Mouse (Mus musculus): ENCODE data around the gene Apeh. TPM values are rescaled to one million over a fixed set of nuclear protein-coding genes. Genes with fewer than 3 reads are reported as not detected.

Gene Apeh
- polyA plus RNA-seq, 1 experiment from 2014 or later: 46.4 TPM

DNA sequence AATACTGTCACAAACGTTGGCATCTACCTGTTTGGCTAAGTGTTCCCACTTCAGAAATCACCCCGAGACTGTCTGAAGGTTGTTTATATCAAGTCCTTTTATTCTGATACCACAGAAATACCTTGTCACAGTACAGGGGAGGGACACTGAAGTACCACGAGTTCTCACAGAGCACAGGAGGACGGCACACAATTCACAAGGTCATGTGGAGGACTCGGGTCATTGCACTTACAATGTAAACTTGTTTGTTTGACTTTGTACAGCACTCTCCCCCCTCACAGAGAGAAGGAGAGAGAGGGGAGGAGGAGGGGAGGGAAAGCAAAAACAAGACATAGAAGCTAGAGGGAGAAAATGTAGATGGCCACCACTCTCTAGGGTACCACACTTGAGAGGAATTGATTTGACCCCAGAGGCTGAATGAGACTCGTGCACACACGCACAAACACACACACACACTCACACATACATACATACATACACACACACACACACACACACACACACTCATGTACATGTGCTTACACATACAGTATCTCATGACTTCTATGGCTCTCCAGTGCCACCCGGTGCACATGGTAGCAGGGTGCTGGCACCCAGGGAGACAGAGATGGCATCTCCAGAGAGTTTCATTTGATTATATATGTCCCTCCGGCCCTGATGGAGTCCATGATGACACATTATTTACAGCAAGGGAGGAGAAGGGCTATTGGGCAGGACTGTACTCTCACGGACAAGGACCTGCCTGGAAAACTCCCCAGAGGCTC lies 1.7 kb upstream of the Apeh start:
- Histone ChIP-seq H3K4me1 (replicated peaks) (peaks cover 35% of the 10 kb centered on the region), H3K9me3 (replicated peaks) (no peaks in the 10 kb centered on the region), H3K4me2 (0 out of 2 replicates have a peak overlapping the region, but pooled peaks have one; percentile 98), H3K9ac (peak overlapping the region; percentile 5; the same call in 1 of the 2 replicates), H3K27me3 (no peaks in the 10 kb centered on the region), H3K27ac (peak overlapping the region; percentile 35; the same call in 1 of the 2 replicates), H3K4me3 (no peak overlapping the region), H3K36me3 (peaks cover 17% of the 10 kb centered on the region)
- no peak for ATAC-seq (replicated peaks; ENCODE audit: insufficient number of reproducible peaks, insufficient read depth, low FRiP score, low read depth)
- 59% methylated on average over 10 of the region's 10 CpGs for WGBS

DNA sequence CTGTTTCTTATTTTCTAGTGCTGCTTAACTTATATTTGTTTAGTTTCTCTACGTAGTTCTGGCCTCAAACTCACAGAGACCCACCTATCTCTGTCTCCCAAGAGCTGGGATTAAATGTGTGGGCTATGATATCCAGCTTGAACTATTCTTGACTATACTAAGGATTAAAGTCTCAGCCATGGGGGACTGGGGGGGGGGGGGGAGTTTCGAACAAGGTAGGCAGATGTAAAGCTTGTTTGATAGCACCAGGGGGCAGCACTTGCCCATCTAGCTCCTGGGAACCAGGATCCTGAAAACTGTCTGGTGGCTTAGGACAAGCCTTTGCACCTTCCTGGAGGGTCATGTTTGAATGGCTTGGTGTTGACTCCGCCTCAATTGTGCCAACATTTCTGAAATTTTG lies 1.1 kb upstream of the Apeh start:
- Histone ChIP-seq H3K4me1 (replicated peaks) (peaks cover 35% of the 10 kb centered on the region), H3K27ac (peak overlapping the region; percentile 84), H3K9ac (peak overlapping the region; percentile 86; the same call in 1 of the 2 replicates), H3K4me3 (peak overlapping the region; percentile 87), H3K36me3 (peaks cover 23% of the 10 kb centered on the region), H3K9me3 (replicated peaks) (no peaks in the 10 kb centered on the region), H3K4me2 (peak overlapping the region; percentile 98), H3K27me3 (no peaks in the 10 kb centered on the region)
- 13% methylated on average over 3 of the region's 3 CpGs for WGBS
- no peak for ATAC-seq (replicated peaks; ENCODE audit: insufficient number of reproducible peaks, insufficient read depth, low FRiP score, low read depth)

DNA sequence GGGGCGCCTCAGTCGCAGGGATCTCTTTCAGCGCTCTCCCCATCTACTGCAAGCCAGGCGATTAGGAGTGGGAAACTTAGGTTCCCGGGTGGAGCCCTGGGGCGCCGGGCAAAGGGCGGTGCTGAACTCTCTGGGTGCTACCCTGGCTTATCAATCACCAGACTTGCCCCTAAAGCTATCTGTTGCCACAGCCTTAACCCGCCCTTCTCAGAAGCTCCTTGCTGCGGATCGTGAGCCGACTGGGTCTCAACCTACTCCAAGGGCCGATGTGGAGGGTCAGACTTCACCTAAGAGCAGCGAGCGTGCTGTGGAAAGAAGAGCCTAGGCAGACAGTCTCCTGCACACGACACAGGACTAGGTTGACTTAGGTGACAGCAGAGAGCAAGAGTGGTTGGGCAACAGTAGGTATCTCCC lies 599 bp upstream of the Apeh start:
- under 1% methylated on average over 16 of the region's 16 CpGs for WGBS
- H3K9me3 ChIP-seq (replicated peaks): no peaks in the 10 kb centered on the region
- H3K4me2 ChIP-seq: peak overlapping the region; percentile 98
- H3K36me3 ChIP-seq: peaks cover 26% of the 10 kb centered on the region
- 0 out of 2 replicates have a peak, but pooled peaks have one; percentile 10 for ATAC-seq (replicated peaks; ENCODE audit: insufficient number of reproducible peaks, insufficient read depth, low FRiP score, low read depth)
- peaks cover 35% of the 10 kb centered on the region for H3K4me1 ChIP-seq (replicated peaks)
- H3K4me3 ChIP-seq: peak overlapping the region; percentile 87
- H3K27ac ChIP-seq: peak overlapping the region; percentile 84
- peak overlapping the region; percentile 86 for H3K9ac ChIP-seq
- H3K27me3 ChIP-seq: no peaks in the 10 kb centered on the region

DNA sequence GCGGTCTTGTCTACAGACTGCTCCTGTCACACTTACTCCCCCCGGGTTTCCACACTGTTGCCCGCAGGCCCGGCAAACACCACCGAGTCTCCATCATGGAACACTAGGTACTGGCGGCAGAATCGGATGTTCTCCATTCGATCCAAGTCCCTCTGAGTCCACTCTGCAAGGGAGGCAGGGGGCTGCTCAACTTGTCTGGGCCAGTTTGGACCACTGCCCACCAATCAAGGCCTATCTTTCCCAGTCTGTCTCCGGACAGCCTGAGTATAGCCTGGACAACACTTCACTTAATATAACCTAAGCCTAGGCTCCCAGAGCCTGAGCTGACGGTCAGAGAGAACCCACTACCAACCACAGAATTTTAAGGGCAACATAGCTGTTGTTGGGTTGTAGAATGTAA lies 820 bp downstream of the Apeh start:
- H3K4me2 ChIP-seq: peak overlapping the region; percentile 98
- H3K27ac ChIP-seq: peak overlapping the region; percentile 84
- ATAC-seq (replicated peaks; ENCODE audit: insufficient number of reproducible peaks, insufficient read depth, low FRiP score, low read depth): no peak
- H3K9ac ChIP-seq: peak overlapping the region; percentile 86
- WGBS: 61% methylated on average over 10 of the region's 10 CpGs
- peak overlapping the region; percentile 87 for H3K4me3 ChIP-seq
- peaks cover 39% of the 10 kb centered on the region for H3K36me3 ChIP-seq
- no peaks in the 10 kb centered on the region for H3K9me3 ChIP-seq (replicated peaks)
- H3K27me3 ChIP-seq: no peaks in the 10 kb centered on the region
- peaks cover 35% of the 10 kb centered on the region for H3K4me1 ChIP-seq (replicated peaks)

DNA sequence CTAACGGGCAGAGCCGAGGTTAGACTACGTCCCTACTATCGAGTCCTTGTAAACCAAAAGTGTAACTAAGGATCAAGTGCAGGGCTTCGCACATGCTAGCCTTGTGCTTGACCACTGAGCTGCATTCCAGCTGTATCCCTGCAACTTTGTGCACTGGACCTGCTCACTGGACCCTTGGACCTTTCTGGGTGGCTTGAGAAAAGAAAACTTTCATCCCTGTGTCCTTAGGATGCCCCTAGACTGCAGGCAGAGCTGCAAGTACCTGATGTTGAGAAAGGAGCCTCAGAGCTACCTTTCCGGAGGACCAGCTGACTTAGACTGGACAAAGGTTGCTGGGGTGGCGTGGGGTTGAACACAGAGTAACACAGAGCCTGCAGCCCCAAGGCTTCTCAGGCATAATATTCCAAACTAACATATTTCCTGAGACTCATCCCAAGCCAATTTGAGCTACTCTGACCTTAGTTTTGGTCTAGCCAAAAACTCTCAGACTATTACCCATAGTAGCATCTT lies 3.7 kb downstream of the Apeh start:
- H3K27ac ChIP-seq: no peak overlapping the region
- H3K4me2 ChIP-seq: no peak overlapping the region
- ATAC-seq (replicated peaks; ENCODE audit: insufficient number of reproducible peaks, insufficient read depth, low FRiP score, low read depth): no peak
- no peaks in the 10 kb centered on the region for H3K9me3 ChIP-seq (replicated peaks)
- 92% methylated on average over 7 of the region's 7 CpGs for WGBS
- H3K36me3 ChIP-seq: peaks cover 68% of the 10 kb centered on the region
- H3K9ac ChIP-seq: no peak overlapping the region
- peaks cover 20% of the 10 kb centered on the region for H3K4me1 ChIP-seq (replicated peaks)
- H3K27me3 ChIP-seq: no peaks in the 10 kb centered on the region
- H3K4me3 ChIP-seq: no peak overlapping the region

DNA sequence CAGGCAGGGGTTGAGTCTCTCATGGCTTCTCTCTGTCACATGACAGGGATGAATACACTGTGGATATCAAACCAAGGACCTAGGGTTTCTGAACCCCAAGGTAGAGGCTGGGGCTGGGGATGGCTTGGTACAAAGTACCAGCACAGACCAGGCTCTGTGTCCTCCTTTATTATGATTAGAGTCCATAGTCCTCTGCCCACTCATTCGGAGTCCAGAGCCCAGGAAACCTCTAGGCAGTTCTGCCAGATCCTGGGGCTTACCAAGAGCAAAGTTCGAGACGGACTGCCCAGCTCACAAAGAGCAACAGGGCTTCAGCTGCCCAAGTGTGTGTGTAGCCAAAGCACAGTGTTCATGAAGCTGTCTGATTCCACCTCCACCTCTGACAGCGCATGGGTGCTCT lies 9.1 kb downstream of the Apeh start:
- Histone ChIP-seq H3K27ac (no peak overlapping the region), H3K4me2 (no peak overlapping the region), H3K9ac (no peak overlapping the region), H3K4me3 (no peak overlapping the region), H3K9me3 (replicated peaks) (no peaks in the 10 kb centered on the region), H3K36me3 (peaks cover 53% of the 10 kb centered on the region), H3K4me1 (replicated peaks) (peaks cover 13% of the 10 kb centered on the region), H3K27me3 (peaks cover 25% of the 10 kb centered on the region)
- ATAC-seq (replicated peaks; ENCODE audit: insufficient number of reproducible peaks, insufficient read depth, low FRiP score, low read depth): no peak
- 87% methylated on average over 4 of the region's 4 CpGs for WGBS

DNA sequence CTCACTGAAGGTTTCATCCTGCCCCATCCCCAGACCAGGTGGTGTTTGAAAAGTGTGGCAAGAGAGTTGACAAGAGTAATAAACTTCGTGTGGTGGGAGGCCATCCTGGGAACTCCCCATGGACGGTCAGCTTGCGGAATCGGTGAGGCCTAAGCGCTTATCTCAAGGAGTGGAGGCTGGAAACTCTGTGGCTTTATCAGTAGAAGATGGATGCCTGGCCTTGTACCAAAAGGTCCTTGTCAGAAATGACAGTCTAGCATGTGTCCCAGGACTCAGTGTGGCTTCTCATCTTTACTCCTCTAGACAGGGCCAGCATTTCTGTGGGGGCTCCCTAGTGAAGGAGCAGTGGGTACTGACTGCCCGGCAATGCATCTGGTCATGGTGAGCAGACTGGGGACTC lies 10.8 kb downstream of the Apeh start:
- no peak overlapping the region for H3K4me3 ChIP-seq
- H3K4me2 ChIP-seq: no peak overlapping the region
- 47% methylated on average over 6 of the region's 6 CpGs for WGBS
- H3K27me3 ChIP-seq: peaks cover 25% of the 10 kb centered on the region
- no peak overlapping the region for H3K9ac ChIP-seq
- H3K4me1 ChIP-seq (replicated peaks): peaks cover 20% of the 10 kb centered on the region
- no peak for ATAC-seq (replicated peaks; ENCODE audit: insufficient number of reproducible peaks, insufficient read depth, low FRiP score, low read depth)
- H3K9me3 ChIP-seq (replicated peaks): no peaks in the 10 kb centered on the region
- H3K27ac ChIP-seq: no peak overlapping the region
- H3K36me3 ChIP-seq: peaks cover 39% of the 10 kb centered on the region

DNA sequence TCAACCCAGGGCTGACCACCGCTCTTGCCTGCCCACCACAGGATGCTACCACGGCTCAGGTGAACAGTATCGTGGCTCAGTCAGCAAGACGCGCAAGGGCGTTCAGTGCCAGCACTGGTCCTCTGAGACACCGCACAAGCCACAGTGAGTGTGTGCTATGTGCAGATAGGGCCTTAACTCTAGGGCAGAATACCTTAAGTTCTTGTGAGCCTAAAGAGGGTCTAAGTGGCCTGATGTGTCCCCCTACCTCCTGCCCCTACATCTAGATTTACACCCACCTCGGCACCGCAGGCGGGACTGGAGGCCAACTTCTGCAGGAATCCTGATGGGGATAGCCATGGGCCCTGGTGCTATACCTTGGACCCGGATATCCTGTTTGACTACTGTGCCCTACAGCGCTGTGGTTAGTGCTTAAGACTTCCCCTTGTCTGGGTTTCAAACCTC lies 11.4 kb downstream of the Apeh start, which contains the start of gene Rnf123:
Gene Rnf123 (minus strand): TSS at position 359 of the 444 bp plus-strand sequence.
- peaks cover 25% of the 10 kb centered on the region for H3K27me3 ChIP-seq
- peaks cover 26% of the 10 kb centered on the region for H3K4me1 ChIP-seq (replicated peaks)
- no peak within 1 kb of the TSS for H3K27ac ChIP-seq
- no peak for ATAC-seq (replicated peaks; ENCODE audit: insufficient number of reproducible peaks, insufficient read depth, low FRiP score, low read depth)
- H3K9me3 ChIP-seq (replicated peaks): no peaks in the 10 kb centered on the region
- H3K9ac ChIP-seq: no peak within 1 kb of the TSS
- H3K4me2 ChIP-seq: peak within 1 kb of the TSS; percentile 40
- H3K4me3 ChIP-seq: peak within 1 kb of the TSS; percentile 14
- peaks cover 34% of the 10 kb centered on the region for H3K36me3 ChIP-seq
- WGBS: 32% methylated on average over 12 of the region's 12 CpGs

DNA sequence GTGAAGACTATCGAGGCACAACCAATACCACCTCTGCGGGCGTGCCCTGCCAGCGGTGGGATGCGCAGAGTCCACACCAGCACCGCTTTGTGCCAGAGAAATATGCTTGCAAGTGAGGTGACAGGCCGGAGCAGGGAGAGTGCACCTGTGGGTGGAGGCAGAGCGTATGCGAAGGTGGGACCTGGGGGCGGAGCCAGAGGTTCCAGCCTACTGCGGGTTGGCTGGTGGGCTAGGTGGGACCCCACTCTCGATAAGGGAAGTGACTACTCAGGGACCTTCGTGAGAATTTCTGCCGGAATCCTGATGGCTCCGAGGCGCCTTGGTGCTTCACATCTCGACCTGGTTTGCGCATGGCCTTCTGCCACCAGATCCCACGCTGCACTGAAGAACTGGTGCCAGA lies 11.9 kb downstream of the Apeh start:
- peak overlapping the region; percentile 14 for H3K4me3 ChIP-seq
- peaks cover 30% of the 10 kb centered on the region for H3K4me1 ChIP-seq (replicated peaks)
- no peak overlapping the region for H3K27ac ChIP-seq
- no peaks in the 10 kb centered on the region for H3K9me3 ChIP-seq (replicated peaks)
- no peak for ATAC-seq (replicated peaks; ENCODE audit: insufficient number of reproducible peaks, insufficient read depth, low FRiP score, low read depth)
- H3K4me2 ChIP-seq: peak overlapping the region; percentile 40
- H3K9ac ChIP-seq: no peak overlapping the region
- peaks cover 29% of the 10 kb centered on the region for H3K36me3 ChIP-seq
- H3K27me3 ChIP-seq: peaks cover 25% of the 10 kb centered on the region
- 5% methylated on average over 19 of the region's 19 CpGs for WGBS

DNA sequence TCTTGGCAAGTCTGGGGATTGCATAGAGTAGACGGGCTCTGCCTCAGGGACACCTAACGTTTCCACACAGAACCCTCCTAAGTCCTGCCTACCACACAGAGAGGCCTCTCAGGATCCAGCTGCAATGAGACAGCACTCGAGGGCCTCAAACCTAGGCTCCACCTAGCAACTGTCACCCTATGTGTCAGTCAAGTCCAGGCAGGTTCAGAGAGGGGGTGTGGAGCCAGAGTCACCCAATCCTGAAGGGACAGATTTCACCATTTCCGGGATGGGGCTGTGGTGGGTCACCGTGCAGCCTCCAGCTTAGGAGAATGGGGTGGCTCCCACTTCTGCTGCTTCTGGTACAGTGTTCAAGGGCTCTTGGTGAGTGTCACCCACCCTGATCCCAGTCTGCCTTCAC lies 14.2 kb downstream of the Apeh start, which contains the start of gene Mst1:
Gene Mst1 (plus strand): TSS at position 269 of the 400 bp plus-strand sequence.
- Histone ChIP-seq H3K9me3 (replicated peaks) (no peaks in the 10 kb centered on the region), H3K27me3 (peaks cover 25% of the 10 kb centered on the region), H3K4me3 (peak within 1 kb of the TSS; percentile 98), H3K27ac (peak within 1 kb of the TSS; percentile 75; the same call in 1 of the 2 replicates), H3K4me2 (peak within 1 kb of the TSS; percentile 93), H3K9ac (peak within 1 kb of the TSS; percentile 99), H3K4me1 (replicated peaks) (peaks cover 30% of the 10 kb centered on the region), H3K36me3 (peaks cover 9% of the 10 kb centered on the region)
- no peak for ATAC-seq (replicated peaks; ENCODE audit: insufficient number of reproducible peaks, insufficient read depth, low FRiP score, low read depth)
- 76% methylated on average over 5 of the region's 5 CpGs for WGBS

DNA sequence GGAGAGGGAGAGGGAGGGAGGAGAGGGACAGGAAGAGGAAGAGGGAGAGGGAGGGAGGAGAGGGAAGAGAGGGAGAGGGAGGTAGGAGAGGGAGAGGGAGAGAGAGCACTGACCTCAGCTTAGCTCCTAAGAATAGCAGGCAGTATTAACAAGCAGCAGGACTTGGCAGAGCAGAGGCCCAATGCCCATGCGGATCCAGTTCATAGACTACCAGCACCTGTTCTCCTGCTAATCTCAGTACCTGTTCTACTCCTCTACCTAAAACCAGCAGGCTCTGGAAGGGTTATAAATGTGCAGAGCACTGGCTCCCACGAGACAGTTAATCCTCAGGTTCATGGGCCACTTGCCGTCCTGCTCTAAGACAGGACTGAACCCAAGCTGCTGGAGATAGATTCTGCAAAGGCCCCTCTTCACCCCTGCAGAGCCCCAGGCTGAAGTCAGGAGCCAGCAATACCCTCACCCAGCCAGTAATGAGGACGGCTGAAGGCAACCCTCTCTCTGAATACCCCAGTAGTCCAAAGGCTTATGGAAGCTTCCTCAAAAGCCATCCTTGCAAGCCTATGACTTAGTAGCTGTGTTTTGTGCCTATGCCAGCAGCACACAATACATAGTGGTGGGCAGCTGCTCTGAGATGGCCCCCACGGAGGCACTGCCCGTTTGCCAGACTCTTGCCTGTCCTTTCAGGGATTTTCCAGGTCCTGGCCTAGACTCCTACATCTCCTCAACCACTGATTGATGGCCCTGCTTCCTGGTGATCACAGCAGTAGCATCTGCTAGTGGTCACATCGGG lies 21.1 kb downstream of the Apeh start:
- H3K36me3 ChIP-seq: peaks cover 25% of the 10 kb centered on the region; the same call in 1 of the 2 replicates
- peaks cover 33% of the 10 kb centered on the region for H3K4me1 ChIP-seq (replicated peaks)
- H3K27ac ChIP-seq: peak overlapping the region; percentile 79
- 49% methylated on average over 7 of the region's 7 CpGs for WGBS
- no peaks in the 10 kb centered on the region for H3K9me3 ChIP-seq (replicated peaks)
- no peak overlapping the region for H3K4me2 ChIP-seq
- H3K9ac ChIP-seq: 0 out of 2 replicates have a peak overlapping the region, but pooled peaks have one; percentile 9
- no peaks in the 10 kb centered on the region for H3K27me3 ChIP-seq
- ATAC-seq (replicated peaks; ENCODE audit: insufficient number of reproducible peaks, insufficient read depth, low FRiP score, low read depth): peak; percentile 53; the same call in 1 of the 2 replicates
- no peak overlapping the region for H3K4me3 ChIP-seq

Data from heart, embryonic 15.5 days (tissue).